Mouse (Mus musculus) cerebellum, adult 2 months (tissue): ENCODE data around the gene Cog5. TPM values are rescaled to one million over a fixed set of nuclear protein-coding genes. Genes with fewer than 3 reads are reported as not detected.
A peak's percentile ranks its signal among the peaks of the same experiment; 100 is the strongest.

ENCODE experiments used
- DNase-seq, 2 experiments: peaks; one replicate each; pipeline ENCODE4 v3.0.0; 2021
- H3K27ac ChIP-seq: fragments of 200-500 bp; 2 replicates; pipeline ENCODE4 v1.5.1; 2012; ENCODE audit warnings: low read length, control low read depth, inconsistent platforms; ENCODE audit not compliant: insufficient read depth
- H3K27me3 ChIP-seq: fragments of 200-500 bp; 2 replicates; pipeline ENCODE4 v1.6.1; 2012; ENCODE audit warnings: inconsistent platforms, mild to moderate bottlenecking, low read length, moderate library complexity; ENCODE audit not compliant: control insufficient read depth, insufficient read depth
- H3K4me1 ChIP-seq: fragments of 200-500 bp; 2 replicates; pipeline ENCODE4 v1.6.1; 2011; ENCODE audit warnings: low read length; ENCODE audit not compliant: control insufficient read depth, insufficient read depth
- H3K4me3 ChIP-seq: fragments of 200-500 bp; replicated peaks from 2 replicates; pipeline ENCODE3; 2011; ENCODE audit warnings: mild to moderate bottlenecking, low read depth, low read length, control low read depth; ENCODE audit not compliant: insufficient read depth
- CTCF ChIP-seq: fragments of 200-500 bp; IDR thresholded peaks from 2 replicates; pipeline ENCODE4 v1.5.1; 2011; ENCODE audit warnings: low read depth, mild to moderate bottlenecking, control low read depth, low read length, moderate library complexity, borderline replicate concordance; ENCODE audit not compliant: insufficient read depth
- POLR2A ChIP-seq: fragments of 200-500 bp; IDR thresholded peaks from 2 replicates; pipeline ENCODE4 v1.6.1; 2011; ENCODE audit warnings: low read length, control low read depth, borderline replicate concordance; ENCODE audit not compliant: insufficient read depth
- WGBS: fragments of 180-500 bp; shearing (Covaris S2); methylation state at CpG from one replicate; pipeline ENCODE4 v1.1.7; 2018; 5-methylcytosine and 5-hydroxymethylcytosine counted together
- polyA plus RNA-seq: library from polyadenylated mRNA; depleted of rRNA; stranded (reverse); fragments of >200 nt; gene quantifications from 2 replicates; pipeline ENCODE4 v1.2.3, GENCODE M21; 2012

Cog5 gene
- polyA plus RNA-seq, 1 experiment = 34.6 TPM

DNA sequence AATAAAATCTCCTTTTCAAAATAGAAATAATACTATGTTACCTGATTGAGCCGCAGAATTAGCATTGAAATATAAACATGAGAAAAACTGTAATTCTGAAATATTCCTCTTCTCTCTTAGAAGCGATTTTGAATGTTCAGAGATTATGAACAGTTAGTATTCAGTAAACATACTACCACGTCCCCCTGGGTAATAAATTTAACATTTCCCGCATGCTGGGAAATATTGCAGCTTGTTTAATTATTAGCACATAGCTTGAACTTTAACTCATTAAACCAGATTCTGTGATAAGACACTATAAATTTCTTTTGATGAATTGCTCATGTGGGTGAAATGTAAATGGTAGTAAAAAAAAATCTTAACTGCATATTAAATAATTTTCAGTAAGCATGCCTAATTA is 58.1 kb downstream of the Cog5 start:
- no peak overlapping the region for H3K27ac ChIP-seq
- DNase-seq = no peak
- peaks cover 7% of the 10 kb centered on the region; the same call in 1 of the 2 replicates for H3K4me1 ChIP-seq
- H3K27me3 ChIP-seq = no peaks in the 10 kb centered on the region
- 28% methylated on average over 4 of the region's 4 CpGs for WGBS
- H3K4me3 ChIP-seq = peak overlapping the region; percentile 83
- TF ChIP-seq POLR2A (no peak), CTCF (no peak)

DNA sequence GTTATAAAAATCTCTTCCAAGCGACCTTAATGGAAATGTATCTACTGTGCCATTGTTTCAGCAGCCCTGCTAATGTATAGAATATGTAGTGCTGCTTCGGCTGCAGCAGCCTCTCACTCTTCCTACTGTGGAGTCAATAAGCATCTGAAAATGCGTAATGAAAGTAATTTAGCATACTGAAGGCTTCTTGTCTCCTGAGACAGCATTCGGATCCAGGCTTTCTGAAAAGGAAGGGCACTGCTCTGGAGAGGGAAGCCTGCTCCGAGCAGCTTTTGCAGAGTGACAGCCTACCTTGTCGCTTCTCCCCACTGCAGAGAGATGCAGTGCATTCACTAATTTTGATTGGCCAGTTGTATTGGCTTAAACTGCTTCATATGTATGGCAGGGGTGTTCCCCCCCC is 58.9 kb downstream of the Cog5 start, which contains the start of gene Gpr22:
Gene Gpr22, minus strand, starts transcription at position 348 of the 400 bp plus-strand sequence.
- Histone ChIP-seq H3K4me3 (peak within 1 kb of the TSS; percentile 83), H3K27ac (peak within 1 kb of the TSS; percentile 82), H3K27me3 (no peaks in the 10 kb centered on the region), H3K4me1 (peaks cover 6% of the 10 kb centered on the region; the same call in 1 of the 2 replicates)
- TF ChIP-seq CTCF (no peak), POLR2A (peak; percentile 96)
- 5% methylated on average over 6 of the region's 6 CpGs for WGBS
- DNase-seq = peak; percentile 83 to 89

DNA sequence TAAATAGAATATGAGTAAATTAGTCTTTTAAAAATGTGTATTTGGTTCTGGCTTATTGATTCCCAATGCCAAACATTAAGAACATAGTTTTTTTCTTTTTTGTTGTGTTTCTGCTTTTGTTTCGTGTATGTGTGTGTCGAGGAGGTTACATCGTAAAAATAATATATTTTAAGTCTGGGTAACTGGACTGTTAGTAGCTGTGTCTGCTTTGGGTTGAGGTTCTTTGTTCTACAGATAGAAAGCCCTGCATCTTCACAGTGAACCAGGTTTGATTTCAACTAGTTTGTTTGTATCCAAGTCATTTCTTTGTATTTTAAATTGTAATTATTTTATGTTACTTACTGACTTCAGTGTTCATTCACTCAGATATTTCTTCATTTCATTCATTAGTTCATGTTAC is 59.4 kb downstream of the Cog5 start:
- DNase-seq = no peak
- Histone ChIP-seq H3K27ac (no peak overlapping the region), H3K4me3 (peak overlapping the region; percentile 47), H3K4me1 (peaks cover 2% of the 10 kb centered on the region; the same call in 1 of the 2 replicates), H3K27me3 (no peaks in the 10 kb centered on the region)
- WGBS = 63% methylated on average over 3 of the region's 3 CpGs
- no peak for TF ChIP-seq CTCF
- TF ChIP-seq POLR2A = no peak

GRCm38 (mm10) chr12:31719586-31720275 is 65.1 kb downstream of the Cog5 start:
- no peaks in the 10 kb centered on the region for H3K27me3 ChIP-seq
- H3K4me3 ChIP-seq = no peak overlapping the region
- H3K27ac ChIP-seq = no peak overlapping the region
- TF ChIP-seq POLR2A (no peak), CTCF (peak; percentile 68)
- H3K4me1 ChIP-seq = peaks cover 10% of the 10 kb centered on the region
- WGBS = 22% methylated on average over 1 of the region's 1 CpGs
- DNase-seq = no peak

- 92% methylated on average over 3 of the region's 3 CpGs for WGBS
- peaks cover 10% of the 10 kb centered on the region for H3K4me1 ChIP-seq
Measured at GRCm38 (mm10) chr12:31724576-31724975, 69.9 kb downstream of the Cog5 start.

DNA sequence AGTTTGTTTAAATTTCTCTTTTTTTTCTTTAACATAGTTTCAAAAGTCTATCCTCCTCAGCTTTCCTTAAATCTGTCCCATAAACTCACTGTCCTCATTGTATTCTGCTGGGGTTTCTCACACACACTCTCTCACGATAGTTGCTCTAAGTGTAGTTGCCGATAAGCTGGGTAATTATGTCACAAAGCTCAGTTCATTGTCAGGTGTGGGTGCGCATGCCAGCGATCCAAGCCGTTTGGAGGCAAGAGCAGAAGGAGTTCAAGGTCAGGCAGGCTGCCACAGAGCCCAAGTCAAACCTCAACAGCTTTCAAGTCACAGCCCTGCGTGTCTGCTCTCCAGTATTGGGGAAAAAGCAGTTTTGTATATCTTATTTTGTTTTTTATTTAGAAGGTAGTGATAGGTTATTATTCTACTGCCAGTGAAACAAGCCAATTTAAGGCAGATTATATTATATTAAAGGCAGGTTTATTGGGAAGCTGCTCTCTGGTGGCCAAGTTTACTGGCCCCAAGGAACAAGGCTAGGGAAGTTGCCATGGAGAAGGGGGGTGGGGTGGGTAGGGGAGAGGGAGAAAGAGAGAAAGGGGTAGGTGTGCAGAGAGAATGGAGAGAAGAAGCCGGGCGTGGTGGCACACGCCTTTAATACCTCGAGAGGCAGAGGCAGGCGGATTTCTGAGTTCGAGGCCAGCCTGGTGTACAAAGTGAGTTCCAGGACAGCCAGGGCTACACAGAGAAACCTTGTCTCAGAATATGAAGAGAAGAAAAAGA is 71.0 kb downstream of the Cog5 start:
- Histone ChIP-seq H3K27me3 (no peaks in the 10 kb centered on the region), H3K4me1 (peaks cover 5% of the 10 kb centered on the region), H3K27ac (no peak overlapping the region), H3K4me3 (no peak overlapping the region)
- TF ChIP-seq POLR2A (no peak), CTCF (no peak)
- no peak for DNase-seq
- WGBS = 82% methylated on average over 12 of the region's 12 CpGs

More at GRCm38 (mm10) chr12:31724576-31724975, 69.9 kb downstream of the Cog5 start:
- no peak for DNase-seq
- TF ChIP-seq CTCF = no peak
- no peak for TF ChIP-seq POLR2A
- H3K27me3 ChIP-seq = no peaks in the 10 kb centered on the region
- no peak overlapping the region for H3K27ac ChIP-seq
- H3K4me3 ChIP-seq = no peak overlapping the region

DNA sequence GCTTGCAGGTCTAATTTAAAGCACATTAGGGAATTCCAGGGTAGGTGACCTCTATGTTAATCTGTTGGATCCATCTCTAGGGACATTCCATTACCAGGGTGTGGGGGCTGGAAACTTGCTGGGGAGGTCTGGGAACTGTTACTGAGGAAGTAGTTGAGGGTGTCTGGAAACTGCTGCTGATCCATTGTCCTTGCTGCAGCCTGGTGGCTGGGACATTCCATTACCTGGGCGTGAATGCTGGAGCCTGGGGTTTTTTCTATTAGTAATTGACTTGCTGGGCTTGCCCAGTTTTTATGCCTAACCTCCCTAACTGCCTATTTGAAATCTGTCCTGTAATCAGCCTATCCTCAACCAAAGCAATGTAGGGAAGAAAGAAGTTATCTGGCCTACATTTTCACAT is 72.0 kb downstream of the Cog5 start:
- H3K27me3 ChIP-seq = no peaks in the 10 kb centered on the region
- no peak overlapping the region for H3K4me3 ChIP-seq
- no peaks in the 10 kb centered on the region for H3K4me1 ChIP-seq
- no peak overlapping the region for H3K27ac ChIP-seq
- no peak for DNase-seq
- WGBS = 69% methylated on average over 1 of the region's 1 CpGs
- no peak for TF ChIP-seq CTCF
- TF ChIP-seq POLR2A = no peak

DNA sequence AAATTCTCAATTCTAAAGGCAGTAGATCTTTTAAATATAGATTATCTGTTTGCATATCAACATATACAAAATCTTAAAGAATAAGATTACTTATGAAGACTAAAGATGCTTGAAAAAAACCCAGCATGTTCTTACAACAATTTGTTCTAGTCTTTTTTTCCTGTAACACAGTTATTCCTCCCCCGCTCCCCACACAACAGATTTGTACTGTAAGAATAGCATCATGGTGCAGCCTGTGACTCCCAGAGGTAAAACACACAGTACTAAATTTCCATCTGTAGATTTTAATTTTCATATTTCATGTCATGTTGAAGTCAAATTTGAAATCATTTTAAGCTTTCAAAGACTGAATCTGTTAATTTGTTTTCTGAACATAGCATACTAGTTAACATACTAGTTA is 75.5 kb downstream of the Cog5 start:
- H3K27ac ChIP-seq = no peak overlapping the region
- DNase-seq = no peak
- H3K4me1 ChIP-seq = no peaks in the 10 kb centered on the region
- WGBS = 95% methylated on average over 1 of the region's 1 CpGs
- no peak overlapping the region for H3K4me3 ChIP-seq
- no peaks in the 10 kb centered on the region for H3K27me3 ChIP-seq
- TF ChIP-seq POLR2A (no peak), CTCF (no peak)
